Mouse (Mus musculus): ENCODE measurements around the gene Bcl2l14. TPM values are rescaled to one million over a fixed set of nuclear protein-coding genes. Genes with fewer than 3 reads are reported as not detected.

Gene Bcl2l14
- not detected for total RNA-seq (2021)

DNA sequence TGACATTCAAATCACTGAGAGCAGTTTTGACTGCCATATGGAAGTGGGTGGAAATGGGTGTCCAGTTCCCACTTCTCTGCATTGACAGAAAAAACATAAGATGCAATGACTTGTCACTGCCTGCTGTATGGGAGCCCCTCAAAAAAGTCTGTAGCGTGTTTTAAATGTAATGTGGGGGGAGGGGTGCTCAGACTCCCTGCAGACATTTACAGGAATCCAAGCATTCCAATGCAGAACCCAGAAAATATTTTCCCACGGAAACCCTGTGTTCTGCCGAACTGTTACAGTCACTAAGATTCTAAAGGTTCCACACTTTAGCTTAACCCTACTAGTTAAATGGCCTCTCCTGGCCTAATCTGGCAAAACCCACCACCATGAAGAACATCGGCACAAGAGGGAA, at the start of gene Bcl2l14:
Gene Bcl2l14, plus strand, starts transcription at position 301 of the 400 bp plus-strand sequence.
- DNase-seq (ENCODE audit: low spot score in 2 of 2), result no peak

DNA sequence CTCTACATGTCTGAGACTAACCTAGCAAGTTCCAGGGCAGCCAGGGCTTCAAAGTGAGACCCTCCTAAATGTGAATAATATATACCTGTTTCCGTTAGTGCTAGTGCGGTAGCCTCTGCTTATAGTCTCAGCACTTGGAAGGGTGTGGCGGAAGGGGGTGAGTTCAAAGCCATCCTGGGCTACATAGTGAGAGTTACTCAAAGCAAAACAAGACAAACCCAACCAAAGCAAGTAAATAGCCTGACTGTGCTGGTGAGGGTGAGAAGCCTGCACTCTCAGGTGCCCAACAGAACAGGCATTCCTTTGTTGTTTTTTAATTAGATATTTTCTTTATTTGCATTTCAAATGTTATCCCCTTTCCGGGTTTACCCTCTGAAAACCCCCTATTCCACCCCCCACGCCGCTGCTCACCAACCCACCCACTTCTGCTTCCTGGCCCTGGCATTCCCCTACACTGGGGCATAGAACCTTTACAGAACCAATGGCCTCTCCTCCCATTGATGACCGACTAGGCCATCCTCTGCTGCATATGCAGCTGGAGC, 47.5 kb upstream of the Bcl2l14 start:
- no peak for DNase-seq (ENCODE audit: low spot score in 2 of 2)
- intact Hi-C loops (cut with DNase I), result no loop called here

More for the DNA sequence above, at the start of gene Bcl2l14:
- intact Hi-C loops (cut with DNase I), result no loop called here

DNA sequence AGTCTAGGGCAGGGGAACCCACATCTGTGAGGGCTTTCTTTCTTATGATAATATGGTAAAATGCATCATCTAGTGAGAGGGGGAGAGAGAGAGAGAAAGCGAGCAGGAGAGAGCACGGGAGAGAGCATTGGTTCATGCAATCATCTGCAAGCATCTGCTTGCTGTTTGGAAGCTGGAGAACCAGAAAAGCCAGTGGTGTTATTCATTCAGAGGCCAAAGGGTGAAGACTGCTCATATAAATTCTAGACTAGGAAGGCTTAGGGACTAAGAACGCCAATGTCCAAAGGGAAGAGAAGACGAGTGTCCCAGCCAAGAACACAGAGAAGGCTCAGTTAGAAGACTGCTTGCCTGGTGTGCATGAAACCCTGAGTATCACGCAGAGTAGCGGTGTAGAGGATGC, 43.2 kb upstream of the Bcl2l14 start:
- no peak for DNase-seq (ENCODE audit: low spot score in 2 of 2)
- intact Hi-C loops (cut with DNase I), result no loop called here

DNA sequence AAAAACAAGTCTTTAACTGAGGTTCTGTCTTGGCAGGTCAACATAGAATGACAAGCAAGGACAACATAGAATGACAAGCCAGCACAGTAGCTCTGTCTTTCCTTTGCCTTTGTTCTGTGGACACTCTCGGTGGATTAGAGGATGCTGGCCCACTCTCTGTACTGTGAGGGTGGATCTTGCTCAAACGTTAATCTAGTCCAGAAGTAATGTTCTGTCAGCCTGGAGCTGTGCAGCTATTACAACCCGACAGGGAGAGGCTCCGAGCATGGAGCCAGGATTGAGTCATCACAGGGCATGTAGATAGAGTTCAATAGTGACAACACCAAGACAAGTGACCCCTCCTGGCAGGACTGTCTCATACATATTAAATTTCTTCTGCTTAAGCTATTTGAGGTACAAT, 42.4 kb upstream of the Bcl2l14 start:
- DNase-seq (ENCODE audit: low spot score in 2 of 2), result no peak
- intact Hi-C loops (cut with DNase I), result no loop called here

DNA sequence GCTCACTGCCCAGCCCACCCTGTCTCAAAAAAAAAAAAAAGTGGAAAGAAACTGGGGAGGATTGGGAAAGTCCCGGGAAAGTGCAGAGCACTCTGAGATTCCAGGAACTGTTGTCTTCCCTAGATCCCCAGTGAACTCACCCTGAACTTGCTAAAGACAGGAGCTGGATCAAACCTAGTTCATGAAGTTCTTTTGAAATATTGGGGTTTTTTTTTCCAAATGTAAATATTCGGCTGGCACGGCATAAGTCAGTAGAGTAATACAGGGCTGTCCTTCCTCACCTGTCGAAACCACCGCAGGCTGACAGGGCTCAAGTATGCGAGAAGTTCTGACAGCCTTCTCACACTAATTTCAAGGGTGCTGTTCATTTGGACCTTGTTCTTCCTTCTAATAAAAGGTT, 38.5 kb upstream of the Bcl2l14 start:
- intact Hi-C loops (cut with DNase I), result no loop called here
- no peak for DNase-seq (ENCODE audit: low spot score in 2 of 2)

DNA sequence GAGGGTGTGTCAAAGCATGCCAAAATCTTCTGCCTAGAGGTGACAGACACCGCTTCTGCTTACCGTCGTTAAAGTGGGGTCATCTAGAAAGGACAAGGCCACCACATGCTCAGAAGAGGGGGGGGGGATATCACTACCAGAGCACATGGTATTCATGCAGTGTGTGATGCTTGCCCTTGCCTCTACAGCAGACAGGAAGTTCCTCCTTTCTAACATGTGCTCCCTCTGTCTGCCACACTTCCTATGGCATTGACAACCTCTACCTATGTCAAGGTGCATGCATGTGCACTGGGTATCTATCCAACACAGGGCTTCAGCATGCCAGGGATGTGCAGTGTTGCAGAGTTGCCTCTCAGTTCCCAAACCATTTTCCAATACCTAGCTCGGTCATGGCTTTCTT, 36.0 kb upstream of the Bcl2l14 start:
- intact Hi-C loops (cut with DNase I), result no loop called here
- DNase-seq (ENCODE audit: low spot score in 2 of 2), result no peak

DNA sequence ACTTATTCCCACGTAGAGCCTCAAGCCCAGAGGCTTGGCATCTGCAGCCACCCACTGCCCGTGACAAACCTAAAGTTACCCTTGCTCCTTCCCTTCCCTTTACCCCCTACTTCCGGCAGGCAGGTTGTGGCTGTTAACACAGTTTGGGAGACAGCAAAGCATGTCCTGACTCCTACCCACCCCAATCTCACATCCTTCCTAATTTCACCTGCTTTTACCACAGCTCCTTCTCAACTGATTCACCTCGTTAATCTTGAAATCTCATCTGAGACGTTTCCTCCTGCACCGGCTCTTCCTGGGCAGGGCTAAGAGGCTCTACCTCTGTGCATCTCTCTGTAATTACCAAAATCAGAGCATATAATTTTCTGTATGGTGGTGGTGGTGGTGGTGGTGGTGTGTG, 31.5 kb upstream of the Bcl2l14 start:
- intact Hi-C loops (cut with DNase I), result no loop called here

DNA sequence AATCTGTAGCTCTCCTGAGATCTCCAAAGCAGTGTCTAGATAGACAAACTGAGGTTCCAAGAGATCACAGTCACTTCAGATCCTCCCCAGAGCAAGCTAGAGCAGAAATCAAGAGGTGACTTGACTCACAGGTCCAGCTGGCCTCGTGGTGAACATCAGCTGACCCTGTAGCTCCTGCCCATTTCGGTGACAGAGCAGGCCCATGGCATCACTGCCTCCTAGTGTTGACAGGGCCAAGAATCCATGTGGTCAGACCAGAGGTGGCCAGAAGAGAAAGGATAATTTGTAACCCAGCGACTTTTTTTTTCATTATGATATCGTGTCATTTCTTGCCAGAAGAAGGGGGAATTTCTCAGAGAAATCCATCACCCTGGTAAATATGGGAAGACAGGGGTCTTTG, 30.2 kb upstream of the Bcl2l14 start:
- intact Hi-C loops (cut with DNase I), result no loop called here
- DNase-seq (ENCODE audit: low spot score in 2 of 2), result no peak

More for the DNA sequence above, 31.5 kb upstream of the Bcl2l14 start:
- DNase-seq (ENCODE audit: low spot score in 2 of 2), result no peak

DNA sequence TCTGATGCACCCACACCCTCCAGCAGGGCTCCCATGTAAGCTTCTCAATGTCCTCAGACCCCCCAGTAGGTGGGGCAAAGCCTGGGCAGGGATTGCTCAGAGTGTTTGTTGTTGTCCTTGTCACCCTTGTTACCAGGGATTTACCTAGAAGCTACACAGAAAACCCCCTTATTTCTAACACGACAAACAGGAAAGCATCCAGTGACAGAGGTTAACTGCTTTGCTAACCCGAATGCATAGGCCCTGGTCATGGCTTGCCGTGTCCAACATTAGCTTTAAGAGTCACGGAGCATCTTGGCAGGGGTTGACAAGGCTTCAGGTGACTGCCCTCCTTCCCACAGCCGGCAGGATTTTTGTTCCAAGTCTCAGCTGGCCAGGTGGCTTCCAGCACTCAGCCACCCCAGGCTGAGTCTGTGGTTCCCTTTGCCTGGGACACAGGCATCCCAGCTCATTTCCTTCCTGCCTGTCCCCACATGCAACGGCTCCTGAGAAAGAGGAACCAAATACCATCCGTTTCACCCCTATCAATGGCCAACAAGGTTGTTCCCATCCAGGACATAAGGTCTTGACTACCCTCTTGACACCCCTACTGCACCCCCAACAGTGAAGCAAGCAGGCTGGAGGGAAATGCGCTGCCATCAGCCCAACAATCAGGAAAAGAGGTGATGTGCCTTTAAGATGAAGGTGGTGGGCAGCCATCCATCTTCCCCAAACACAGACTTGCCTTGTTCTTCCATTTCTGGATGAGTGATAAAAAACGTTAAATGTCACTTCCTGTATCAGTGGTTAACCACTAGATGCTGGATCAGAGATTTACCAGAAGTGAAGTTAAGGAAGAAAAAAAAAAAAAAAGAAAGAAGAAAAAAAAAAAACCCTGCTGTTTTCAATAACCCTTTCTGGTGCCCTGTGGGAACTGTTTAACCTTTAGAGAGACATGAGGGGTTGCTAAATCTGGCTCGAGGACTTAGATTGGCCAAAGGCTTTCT, 29.5 kb upstream of the Bcl2l14 start:
- intact Hi-C loops (cut with DNase I), result no loop called here
- no peak for DNase-seq (ENCODE audit: low spot score in 2 of 2)

DNA sequence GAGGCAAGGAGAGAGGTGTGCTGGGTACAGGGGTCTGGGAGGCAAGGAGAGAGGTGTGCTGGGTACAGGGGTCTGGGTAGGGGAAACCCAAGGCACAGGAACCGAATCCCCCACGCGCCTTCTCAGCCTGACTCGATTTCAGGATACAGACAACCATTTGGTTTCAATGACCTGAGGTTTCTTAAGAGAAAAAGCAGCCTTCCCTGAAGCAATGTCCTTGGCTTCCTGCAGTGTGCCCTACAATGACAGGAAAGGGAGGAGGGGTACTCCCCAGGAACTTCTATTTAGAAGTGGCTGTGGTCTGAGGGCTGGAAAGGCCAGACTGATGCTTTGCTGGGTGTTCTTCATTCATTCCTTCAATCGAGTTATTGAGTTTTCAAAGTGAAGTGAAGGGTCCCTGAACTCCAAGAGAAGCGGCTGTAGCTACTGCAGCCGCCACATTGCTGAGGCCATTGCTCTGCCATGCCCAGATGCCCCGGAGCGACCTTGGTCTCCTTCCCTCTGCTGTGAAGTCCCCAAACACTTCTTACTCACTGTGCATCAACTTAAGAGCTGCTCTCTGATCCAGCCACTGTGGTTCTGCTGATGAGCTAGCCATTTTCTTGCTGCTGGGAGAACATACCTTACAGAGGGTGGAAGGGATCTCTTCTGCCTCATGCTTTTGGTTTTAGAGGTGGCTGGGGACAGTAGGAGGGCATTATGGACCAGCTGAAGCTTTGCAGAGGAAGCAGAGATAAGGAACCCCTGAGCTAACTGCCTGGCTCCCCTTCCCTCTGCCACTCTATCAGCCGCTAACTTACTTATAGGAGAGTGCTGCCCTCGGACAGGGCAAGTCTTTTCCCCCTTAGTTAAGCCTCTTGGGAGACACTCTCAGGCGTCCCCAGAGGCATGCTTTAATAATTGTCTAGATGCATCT, 28.5 kb upstream of the Bcl2l14 start:
- intact Hi-C loops (cut with DNase I), result no loop called here
- no peak for DNase-seq (ENCODE audit: low spot score in 2 of 2)

DNA sequence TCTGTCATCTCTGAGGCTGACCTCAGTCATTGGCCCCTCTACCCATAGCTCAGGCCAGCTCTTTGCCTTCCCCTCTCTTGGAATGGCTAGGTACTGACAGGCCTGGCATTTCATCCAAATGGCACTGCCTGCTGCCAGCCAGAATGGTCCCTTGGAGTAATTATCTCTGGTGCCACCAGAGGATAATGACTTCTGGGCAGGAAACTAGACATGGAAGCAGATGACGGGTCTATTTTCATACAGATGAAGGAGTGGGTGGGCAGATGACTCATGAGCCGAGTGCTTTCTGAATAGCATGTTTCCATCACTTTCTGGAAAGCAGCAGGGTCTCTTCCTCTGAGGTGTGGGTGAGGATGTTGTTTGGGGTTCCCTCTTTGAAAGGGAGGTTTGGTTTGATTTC, 23.2 kb upstream of the Bcl2l14 start:
- intact Hi-C loops (cut with DNase I), result no loop called here
- DNase-seq (ENCODE audit: low spot score in 2 of 2), result peak; percentile 17 to 29

DNA sequence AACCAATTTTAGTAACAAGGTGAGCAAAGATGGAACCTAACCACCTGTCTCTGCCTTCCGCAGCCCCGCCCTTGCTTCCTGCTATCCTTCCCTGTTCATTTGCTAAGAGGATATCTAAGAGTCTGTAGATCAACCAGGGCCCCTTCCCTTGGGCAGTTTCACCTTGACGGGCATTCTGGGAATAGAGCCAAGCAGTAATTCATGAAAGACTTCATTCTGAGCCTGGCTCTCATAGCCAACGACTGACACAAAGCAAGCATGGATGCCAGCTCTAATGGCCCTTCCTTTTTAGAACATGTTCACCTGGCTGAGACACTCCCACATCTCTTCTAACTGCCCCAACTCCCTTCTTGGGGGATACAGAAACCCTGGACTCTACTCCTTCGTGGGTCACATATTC, 18.9 kb upstream of the Bcl2l14 start:
- intact Hi-C loops (cut with DNase I), result no loop called here
- no peak for DNase-seq (ENCODE audit: low spot score in 2 of 2)

DNA sequence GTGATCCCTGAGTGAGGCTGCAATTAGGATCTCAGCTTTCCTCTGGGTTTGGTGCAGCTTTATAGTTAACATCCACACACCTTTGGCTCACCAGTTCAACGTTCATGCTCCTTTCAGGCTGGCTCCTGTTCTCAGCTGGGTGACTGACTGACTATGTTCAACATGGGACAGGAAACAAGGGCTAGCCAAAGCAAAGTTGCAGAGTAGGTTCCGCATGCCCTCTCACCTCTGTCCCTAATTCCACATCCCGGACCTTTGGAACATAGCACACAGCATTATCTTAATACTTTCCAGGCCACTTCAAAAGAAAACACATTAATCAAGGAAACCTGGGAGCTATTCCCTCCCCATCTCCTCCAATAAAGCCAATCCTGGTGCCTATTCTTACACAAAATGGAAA, 18.3 kb upstream of the Bcl2l14 start:
- no peak for DNase-seq (ENCODE audit: low spot score in 2 of 2)
- intact Hi-C loops (cut with DNase I), result no loop called here

DNA sequence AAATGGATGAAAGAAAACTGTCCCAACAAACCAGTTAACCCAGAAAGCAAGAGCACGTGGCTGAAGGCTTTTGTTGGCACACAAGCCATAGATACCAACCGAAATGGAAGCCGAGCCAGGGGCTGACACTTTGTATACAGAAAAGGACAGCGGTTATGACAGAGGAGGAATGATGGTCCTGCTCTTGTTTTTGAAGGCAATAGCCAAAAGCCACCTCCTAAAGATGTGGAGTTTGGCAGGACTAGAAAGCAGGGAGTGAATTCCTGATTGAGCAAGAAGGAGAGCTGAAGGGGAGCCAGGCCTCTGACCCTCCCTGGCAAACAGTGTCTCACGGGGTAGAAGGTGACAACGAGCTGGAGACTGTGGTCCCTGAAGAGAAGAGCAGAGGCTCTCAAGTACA, 14.7 kb upstream of the Bcl2l14 start:
- intact Hi-C loops (cut with DNase I), result loop anchor here (10.0 kb wide), 1 partner anchor 347 kb away; the partner anchor contains the start of gene Etv6
- no peak for DNase-seq (ENCODE audit: low spot score in 2 of 2)

DNA sequence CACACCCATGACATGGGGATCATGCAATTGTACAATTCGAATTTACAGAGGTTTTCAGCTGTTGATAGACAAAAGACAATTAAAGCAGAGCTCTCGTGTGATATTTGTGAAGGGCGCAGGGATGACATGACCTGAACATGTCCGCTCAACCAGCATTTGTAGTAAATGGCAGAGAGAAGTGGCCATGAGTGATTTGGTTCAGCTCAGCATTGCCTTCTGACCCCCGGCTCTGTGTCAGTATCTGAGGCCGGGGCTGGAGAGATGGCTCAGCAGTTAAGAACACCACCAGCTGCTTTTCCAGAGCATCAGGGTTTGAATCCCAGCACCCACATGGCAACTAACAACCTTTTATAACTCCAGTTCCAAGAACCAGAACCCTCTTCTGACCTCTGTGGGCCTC, 10.2 kb upstream of the Bcl2l14 start:
- intact Hi-C loops (cut with DNase I), result loop anchor here (5.0 to 10.0 kb wide), 2 partner anchors 351 to 484 kb away; partner anchors contain the start of gene Etv6
- DNase-seq (ENCODE audit: low spot score in 2 of 2), result no peak

DNA sequence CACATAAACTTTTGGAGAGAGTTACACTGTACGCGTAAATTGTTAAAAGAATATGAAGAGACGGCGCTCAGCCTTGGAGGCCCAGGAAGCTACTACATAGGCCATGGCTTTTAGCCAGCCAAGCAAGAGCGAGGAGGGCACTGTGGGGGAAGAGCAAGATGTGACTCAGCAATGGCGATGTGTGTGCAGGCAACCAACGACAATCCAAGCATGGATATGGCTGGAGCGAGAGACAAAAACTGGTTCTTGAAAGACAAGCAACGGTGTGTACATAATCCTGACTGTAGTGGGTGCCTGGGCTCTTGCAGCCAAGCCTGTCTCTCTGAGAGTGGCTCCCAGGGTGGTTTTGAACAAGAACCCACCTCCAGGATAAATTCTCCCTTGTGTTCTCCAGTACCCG, 8.7 kb upstream of the Bcl2l14 start:
- intact Hi-C loops (cut with DNase I), result loop anchor here (5.0 to 10.0 kb wide), 2 partner anchors 353 to 485 kb away; partner anchors contain the start of gene Etv6

DNA sequence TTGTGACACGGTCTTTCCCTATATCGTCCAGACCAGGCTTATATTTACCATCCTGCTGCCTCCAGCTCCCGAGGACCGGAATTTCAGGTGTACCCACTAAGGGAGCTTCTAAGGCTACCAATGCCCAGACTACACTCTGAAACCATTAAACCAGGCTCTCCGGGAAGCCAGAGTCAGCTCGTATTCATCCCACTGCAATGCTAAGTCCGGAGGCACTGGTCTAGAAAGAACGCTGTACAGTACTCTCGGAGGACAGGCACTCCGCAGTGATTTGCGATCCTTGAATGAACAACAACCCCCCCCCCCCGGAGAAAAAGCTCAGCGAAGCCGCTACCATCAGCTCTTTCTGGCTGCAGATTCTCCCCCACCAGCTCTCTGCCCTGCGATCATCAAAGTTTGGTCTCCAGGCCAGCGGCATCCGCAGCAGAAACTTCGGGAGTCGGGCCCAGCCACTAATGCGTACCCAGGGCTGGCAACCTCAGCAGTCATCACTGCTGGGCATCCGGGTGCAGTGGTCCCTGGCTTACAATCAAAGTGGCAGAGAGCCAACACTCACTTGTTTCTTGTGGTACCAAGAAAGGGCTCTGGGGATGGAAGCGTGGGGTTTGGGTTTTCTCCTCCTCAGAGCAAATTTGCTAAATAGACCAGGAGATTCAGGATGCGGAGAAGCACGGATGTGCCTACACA, 7.6 kb upstream of the Bcl2l14 start:
- DNase-seq (ENCODE audit: low spot score in 2 of 2), result no peak
- intact Hi-C loops (cut with DNase I), result loop anchor here (1.0 to 10.0 kb wide), 3 partner anchors 354 to 486 kb away; partner anchors contain the start of gene Etv6

More for the DNA sequence above, 8.7 kb upstream of the Bcl2l14 start:
- DNase-seq (ENCODE audit: low spot score in 2 of 2), result no peak

DNA sequence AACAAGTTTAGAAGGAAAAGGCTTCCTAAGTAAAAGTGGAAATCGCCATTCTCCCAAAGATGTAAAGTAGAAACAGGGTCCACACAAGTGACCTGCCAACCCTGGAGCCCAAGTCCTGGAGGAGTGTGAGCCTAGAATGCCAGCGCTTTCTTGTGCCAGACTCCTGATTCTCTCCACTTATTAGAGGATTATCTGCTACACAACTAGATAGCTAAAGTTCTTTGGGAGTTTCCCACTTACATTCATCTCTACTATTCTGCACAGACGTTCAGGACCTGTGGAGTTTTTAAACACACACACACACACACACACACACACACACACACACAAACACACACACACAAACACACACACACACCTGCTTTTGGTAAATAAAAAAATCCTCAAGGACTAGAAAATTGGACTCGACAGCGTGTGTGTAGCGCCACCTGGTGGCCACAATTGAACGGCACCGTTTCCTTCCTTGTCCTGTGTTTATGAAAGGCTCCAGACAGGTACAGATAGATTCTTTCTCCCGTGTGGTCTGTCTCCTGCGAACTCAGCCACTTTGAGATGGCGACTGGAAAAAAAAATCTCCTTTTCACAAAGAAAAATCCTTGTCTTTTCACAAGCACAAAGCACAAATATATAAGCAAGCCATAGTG, 6.7 kb upstream of the Bcl2l14 start:
- peak; percentile 68 to 78 for DNase-seq (ENCODE audit: low spot score in 2 of 2)
- intact Hi-C loops (cut with DNase I), result loop anchor here (1.0 to 10.0 kb wide), 3 partner anchors 355 to 487 kb away; partner anchors contain the start of gene Etv6

DNA sequence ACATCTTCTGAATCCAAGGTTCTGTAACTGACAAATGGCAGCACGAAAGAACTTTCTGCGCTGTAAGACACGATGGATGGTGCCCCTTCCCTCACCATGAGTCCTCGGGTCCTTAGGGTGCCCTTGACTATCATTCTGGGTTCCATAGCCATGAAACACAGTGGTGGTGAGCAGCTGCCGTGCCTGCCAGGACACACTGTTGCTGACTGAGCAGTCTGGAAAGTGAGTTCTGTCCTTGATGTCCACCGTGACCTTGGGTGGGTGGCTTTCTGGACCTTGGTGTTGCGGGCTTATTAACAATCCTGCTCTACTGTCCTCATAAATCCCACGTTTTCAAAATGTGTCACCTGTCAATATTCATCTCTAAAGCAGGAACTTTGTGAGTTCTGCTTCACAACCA, 6.2 kb upstream of the Bcl2l14 start:
- intact Hi-C loops (cut with DNase I), result loop anchor here (1.0 to 10.0 kb wide), 3 partner anchors 355 to 488 kb away; partner anchors contain the start of gene Etv6
- DNase-seq (ENCODE audit: low spot score in 2 of 2), result no peak

Data from left cerebral cortex, postnatal 36 days (tissue).